Mouse (Mus musculus): Measurements from ENCODE around the gene Nhsl2. TPM values are rescaled to one million over a fixed set of nuclear protein-coding genes. Genes with fewer than 3 reads are reported as not detected.

Gene Nhsl2
- total RNA-seq, 2 experiments from 2014 or later, result 1.4 to 2.8 TPM

DNA sequence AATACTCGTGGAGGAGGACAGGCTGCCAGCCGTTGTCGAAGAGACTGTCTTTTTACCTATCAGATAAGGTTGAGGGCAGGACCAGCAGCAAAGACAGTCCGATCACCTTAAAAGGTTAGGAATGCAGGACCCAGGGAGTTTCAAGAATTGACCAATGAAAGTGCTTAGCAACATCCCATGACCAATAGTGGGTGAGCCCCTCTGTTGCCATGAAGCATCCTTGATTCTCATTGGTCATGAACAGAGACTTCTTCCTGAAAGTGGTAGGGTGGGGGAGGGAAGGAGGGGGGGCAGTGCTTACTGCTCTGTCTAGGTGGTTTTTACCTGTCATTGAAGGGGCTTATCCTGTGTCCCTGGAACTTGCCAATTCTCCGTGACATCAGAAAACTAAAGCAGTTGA lies 130.1 kb downstream of the Nhsl2 start:
- no peak for DNase-seq (ENCODE audit: low spot score)

DNA sequence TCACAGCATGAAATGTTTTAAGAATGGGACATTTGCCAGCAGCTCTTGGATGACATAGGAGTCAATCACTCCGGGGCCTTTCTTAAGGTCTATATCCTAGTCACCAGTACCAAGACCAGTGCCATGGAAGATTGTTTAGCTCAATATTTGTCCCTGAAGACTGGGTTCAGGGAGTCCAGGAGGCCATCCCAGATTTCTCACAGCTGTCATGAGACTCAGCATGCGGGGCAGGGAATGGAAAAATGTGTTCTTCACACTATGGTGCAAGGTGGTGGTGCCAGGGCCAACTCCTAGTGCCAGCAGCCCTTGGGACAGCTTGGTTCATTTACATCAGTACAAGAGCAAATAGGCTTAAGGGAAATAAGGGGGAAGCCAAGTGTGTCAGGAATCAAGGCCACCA lies 131.4 kb downstream of the Nhsl2 start:
- no peak for DNase-seq (ENCODE audit: low spot score)

DNA sequence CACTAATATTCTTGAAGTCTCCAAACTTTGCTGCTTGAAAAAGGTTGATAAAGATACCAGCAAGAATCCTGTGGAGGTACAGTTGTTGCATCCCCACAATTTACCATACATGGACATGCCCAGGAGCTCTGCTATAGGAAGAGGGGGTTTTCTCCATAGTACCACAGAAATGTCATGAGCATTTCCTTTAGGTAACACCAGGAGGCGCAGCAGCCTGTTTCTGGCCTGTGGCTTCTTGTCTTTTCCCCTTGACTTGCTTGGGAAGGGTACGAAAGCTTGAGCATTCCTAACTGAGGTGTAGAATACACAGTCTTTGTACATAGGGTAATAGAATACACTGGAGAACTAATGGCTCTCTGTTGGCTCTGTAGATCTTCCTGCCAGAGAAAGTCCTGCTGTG lies 132.3 kb downstream of the Nhsl2 start:
- DNase-seq (ENCODE audit: low spot score), result peak; percentile 13

DNA sequence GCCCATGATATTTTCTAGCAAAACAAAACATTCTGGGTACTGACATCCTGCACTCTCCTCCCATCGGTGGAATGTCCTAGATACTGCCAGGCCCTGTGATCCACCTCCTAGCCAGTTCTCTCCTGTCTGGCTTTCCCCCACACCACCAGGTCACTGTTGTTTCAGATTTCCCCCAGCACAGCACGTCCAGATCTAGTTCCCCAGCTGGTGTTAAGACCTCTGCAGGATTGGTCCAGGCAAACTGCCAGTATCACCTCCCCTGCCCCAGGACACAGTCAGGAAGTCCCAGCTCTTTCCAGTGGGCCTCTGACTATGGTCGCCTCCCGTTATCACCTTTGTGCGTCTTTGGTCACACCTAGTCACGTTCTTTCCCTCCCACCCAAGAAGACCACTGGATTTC lies 134.5 kb downstream of the Nhsl2 start:
- DNase-seq (ENCODE audit: low spot score), result peak; percentile 19

DNA sequence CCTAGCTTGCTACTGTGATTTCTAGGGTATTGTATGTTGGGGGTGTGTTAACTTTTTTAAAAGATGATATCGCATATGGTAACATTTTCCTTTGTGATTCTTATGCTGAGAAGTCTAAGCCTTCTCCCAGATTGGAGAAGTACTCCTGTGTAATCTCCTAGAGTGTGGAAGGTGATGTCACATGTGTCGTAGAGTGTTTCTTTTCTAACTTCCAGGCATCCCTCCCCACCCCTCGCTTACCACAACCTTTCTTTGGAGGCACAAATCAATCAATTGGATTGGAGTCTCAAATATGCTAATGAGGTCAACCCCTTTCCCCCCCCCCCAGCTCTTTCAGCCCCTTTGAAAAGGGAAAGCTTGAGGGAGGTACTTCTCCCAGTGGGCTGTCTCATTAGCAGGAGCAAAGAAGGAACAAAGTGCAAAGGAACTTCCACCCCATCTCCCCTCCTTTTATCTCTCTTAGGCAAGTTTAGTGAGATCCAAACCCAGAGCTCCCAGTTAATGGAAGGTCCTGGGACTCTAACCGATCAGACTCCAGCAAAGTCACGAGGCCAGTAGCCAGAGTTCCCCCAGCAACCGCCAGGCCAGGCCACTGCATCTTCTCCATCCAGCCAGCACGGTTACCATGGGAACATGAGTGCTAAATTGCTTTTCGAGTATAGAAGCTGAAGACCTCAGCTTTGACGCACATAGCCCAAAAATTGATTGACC lies 137.6 kb downstream of the Nhsl2 start:
- DNase-seq (ENCODE audit: low spot score), result no peak

DNA sequence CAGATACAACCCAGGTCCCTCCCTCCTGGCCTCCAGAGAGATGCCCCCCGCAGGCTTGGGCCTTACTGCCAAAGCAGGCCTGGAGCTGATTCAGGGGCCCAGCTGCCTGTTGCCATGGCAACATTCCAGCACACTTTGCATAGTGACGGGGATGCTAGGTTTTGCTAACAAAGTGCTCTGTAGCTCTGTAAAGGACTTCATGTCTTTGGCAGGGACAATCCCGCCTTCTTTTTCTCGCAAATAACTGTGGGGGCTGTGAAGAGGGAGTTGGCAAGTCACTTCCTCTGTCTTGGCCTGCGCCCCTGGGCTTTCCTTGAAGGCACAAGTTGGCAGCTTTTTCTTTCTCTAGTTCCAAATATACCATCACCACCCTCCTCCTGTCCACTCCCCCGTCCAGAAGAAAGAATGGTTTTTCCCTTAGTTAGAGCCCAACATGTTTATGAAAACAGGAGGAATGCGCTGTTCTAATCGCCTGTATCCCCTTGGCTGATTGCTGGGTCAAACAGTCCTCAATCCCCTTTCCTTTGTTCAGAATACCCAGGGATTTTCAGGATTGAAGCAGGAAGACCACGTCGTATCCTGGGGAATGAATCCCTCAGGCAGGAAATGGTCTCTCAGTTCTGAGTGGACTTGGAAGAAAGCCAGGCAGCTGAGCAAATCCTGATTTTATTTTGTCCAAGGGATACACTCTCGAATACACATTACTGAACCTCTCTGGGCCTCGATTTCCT lies 144.8 kb downstream of the Nhsl2 start:
- peak; percentile 29 for DNase-seq (ENCODE audit: low spot score)

DNA sequence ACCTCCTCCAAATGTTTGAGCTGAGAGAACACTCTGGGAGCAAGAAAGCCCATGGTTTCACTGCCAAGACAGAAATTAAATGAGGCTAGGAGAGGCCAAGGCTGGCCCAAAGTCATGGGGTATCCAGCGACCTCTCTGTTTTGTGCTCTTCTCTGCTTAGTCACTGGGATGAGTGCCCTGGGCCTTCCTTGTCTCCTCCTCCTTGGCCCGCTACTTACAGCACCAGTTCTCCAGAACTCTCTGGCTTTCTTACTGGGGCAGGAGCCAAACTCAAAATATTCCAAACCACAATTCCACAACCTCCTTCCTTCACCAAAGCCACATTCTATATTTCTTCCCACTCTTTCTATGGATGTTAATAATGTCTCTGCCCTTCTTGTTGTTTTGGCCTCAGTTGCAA lies 147.5 kb downstream of the Nhsl2 start:
- DNase-seq (ENCODE audit: low spot score), result no peak

DNA sequence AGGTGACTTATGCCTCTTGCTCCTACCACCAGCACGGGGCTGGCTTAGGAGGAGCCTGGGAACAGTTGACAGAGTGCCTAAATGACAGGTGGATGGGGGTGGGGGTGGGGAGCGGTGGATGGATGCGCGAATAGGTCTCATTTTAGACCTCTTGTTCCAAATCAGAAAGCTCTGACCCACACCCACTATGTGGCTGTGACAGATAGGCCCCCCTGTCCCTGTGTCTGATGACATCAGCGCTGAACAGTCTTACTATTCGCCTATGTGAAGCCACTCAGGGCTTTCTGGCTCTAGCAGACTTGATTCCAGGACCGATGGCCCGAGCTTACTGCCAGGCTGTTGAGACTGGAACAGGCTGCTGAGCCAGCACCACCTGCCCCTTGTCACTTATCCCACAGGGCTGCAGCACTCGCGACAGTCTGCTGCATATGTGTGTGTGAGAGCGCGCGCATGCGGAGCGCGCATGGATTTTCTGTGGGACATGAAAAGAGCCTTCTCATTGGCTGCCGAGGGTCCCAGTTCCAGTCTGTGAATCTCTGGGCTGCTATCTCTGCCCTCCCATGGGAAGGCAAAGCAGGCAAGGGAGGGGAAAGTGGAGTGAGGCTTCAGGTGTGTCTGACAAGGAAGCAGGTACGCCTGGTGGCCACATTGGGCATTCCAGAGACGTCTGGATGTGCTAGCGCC lies 154.6 kb downstream of the Nhsl2 start:
- no peak for DNase-seq (ENCODE audit: low spot score)

DNA sequence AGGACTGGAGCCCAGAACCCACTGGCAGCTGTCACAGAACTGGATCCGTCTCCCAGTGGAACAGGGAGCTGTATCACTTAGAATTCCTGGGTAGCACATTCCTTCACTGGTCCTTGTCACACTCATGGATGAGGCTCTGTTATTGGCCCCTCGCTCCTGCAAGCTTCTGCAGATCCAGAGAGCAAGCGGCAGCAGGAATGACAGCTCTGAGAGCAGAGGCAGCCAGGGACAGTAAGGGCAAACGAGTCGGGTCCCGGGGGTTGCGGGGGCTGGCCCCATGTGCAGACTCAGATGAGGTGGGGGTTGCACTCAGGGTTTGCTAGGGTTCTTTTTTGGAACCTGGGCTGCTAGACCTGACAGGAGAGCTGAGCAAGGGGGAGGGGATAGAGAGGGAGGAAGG lies 155.2 kb downstream of the Nhsl2 start:
- DNase-seq (ENCODE audit: low spot score), result no peak

DNA sequence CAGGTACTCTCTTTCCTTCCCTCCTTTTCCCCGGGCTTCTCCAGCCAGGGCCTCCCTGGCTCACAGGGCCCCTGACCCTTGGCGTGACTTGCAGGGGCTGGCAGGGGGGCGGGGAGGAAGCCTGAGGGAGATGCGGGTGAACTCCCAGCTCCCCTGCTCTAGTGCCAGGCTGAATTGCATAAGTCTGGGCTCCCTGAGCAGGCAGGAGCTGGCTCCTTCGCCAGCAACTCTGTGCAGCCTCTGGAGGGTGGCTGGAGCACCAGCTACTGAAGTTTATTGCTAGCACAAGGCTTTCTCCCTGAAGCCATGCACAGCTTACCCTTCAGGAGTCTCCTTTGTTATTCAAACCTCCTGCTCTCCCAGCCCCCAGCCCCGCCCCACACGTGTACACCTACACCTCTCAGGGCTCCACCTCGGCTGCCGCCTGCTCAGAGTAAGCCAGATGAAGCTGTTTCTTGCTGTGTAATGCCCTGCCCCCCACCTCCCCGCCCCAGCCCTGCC lies 156.0 kb downstream of the Nhsl2 start:
- no peak for DNase-seq (ENCODE audit: low spot score)

DNA sequence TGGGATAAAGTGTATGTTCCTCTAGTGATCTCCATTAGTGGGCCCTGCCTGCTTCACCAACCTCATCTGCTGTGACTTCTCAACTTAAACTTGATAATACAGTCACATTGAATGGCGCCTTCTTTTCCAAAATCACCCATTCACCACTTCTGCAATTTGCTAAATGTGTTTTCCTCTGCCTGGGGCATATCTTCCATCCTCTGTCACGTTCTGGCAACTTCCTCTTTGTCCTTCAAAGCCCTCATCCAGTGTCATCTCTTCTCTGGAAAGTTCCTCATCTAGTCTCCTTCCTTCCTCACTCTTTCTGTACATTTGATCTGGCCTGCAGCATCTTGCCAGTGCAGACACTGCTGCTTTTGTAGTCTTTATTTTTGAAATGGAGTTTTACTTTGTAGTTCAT lies 158.8 kb downstream of the Nhsl2 start:
- no peak for DNase-seq (ENCODE audit: low spot score)

DNA sequence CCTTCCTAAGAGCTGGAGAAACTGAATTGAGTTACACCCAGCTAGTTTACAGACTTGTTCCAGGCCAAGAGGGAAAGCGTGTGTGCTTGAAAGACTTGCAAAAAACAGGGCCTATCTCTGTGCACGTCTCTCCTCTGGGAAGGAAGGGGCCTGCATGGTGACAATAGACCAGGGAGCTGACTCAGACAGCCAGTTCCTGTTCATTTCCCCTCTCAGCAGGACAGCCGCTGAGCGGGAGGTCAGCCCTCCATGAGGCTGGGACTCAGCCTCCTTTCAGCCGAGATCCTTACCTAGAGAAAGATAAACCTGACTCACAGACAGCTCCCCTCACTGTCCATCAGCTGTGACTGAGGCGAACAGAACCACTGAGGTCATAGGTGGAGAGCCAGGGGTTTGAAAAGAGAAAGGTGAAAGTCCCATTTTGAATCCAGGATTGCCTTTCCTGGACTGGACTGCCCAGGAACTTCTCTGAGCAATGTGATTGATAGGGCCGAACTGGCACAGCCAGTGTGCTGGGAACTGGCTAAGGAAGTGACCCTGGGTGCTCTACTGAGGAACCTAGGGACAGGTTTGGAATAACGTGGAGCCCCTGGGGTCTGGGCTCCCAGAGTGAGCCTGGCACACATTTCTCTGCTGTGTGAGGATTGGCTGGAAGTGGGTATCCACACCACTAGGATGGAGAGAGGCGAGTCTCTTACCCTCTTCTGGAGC lies 168.2 kb downstream of the Nhsl2 start:
- DNase-seq (ENCODE audit: low spot score), result no peak

DNA sequence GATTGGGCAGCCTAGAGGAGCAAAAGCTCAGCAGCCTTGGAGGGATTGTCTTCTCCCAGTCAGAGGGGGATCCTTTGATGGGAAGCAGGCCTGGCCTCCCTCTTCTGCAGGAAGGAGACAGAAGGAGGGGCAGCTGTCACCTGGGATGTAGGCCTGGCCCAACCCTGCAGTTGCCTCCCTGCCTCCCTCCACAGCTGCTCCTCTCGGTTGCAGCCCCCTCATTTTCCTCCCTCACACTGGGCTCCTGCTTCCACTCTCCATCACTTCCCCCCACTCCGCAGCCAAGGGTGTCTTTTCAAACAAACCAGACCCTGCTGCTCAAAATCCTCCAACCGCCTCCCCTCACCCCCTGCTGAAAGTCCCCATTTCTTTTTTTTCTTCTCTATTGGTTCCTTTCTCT lies 169.7 kb downstream of the Nhsl2 start:
- DNase-seq (ENCODE audit: low spot score), result no peak

DNA sequence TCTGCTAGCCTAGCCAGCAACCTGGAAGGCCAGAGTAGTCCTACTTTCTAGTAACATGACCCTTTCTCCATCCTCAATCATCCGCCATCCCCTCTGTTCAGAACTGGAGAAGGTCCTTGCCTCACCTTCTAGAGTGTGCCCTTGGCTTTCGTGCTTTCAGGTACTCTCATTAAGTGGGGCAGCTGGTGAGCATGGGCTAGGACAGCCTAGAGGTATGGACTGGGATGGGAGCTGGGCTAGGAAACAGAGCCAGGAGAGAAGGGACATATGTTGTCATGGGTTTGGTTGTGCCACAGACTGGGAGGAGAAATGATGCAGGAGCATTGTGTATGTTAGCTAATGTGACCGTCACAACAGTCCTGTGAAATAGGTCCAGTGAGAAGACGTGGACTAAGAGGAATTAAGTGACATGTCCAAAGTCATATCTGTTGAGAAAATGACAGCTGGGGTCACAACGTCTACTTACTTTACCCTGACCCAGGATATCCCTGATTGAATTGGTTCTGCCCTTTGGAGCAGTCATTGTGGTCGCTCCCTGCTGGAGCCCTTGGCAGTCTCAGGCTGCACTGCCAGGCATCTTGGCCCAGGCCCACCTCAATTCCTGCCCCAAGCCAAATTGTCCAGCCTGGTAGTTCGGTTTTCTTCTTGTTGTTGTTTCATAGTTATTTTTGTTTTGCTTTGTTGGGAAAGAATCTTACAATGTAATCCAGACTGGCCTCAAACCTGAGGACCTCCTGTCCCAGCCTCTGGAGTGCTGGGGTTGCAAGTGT lies 170.5 kb downstream of the Nhsl2 start:
- DNase-seq (ENCODE audit: low spot score), result no peak

DNA sequence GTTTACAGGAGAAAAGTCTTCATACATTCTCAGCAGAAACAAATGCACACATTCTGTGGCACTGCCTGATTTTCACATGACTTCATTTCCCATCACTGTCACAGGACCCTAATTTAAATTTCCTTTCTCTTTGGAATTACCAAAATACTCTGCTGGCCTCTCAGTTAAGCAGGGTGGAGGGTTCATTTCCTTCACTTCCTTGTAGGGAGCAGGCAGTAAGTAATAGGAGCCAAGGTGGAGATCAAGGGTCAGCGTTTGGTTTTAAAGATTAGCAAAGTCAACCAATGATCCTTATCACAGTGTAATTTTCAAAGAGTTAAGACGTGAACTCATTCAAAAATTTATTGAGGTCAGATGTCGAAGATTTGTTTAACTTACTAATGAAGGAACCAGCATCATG lies 175.8 kb downstream of the Nhsl2 start:
- DNase-seq (ENCODE audit: low spot score), result no peak

DNA sequence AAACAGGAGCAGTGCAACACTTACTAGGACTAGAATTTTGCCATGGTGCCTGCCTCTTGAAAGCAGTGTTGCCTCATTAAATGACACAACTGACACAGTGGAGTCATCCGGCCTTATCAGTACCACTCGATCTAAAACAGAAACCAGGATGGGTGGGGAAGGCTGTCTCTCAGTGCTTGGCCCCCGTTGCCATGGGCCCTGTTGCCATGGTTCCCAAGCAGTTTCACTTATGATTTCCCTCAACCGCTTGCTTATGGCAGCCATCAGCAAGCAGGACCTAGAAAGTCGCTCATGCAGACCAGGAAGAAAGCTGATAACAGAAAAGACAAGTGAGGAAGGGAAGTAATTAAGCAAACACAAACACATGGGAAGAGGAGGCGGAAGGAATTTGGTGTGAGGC lies 182.7 kb downstream of the Nhsl2 start:
- no peak for DNase-seq (ENCODE audit: low spot score)

DNA sequence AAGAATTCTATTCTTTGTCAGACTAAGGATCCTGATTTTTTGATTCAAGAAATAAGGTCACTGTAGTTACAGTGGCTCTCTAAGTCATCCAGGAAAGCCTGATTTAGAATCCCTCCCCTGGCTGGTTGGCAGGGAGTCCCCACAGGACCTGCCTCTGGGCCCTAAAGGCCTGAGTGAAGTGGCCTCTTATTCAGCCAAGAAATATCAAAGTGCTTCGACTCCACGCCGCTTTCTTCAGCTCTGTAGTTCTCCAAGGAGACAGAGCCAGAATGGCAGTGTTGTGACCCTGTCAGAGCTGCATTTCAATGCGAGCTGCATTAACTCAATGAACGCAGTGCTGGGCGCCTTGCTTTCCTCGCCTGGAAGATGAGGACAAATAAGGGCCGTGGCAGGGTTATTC lies 183.2 kb downstream of the Nhsl2 start:
- no peak for DNase-seq (ENCODE audit: low spot score)

DNA sequence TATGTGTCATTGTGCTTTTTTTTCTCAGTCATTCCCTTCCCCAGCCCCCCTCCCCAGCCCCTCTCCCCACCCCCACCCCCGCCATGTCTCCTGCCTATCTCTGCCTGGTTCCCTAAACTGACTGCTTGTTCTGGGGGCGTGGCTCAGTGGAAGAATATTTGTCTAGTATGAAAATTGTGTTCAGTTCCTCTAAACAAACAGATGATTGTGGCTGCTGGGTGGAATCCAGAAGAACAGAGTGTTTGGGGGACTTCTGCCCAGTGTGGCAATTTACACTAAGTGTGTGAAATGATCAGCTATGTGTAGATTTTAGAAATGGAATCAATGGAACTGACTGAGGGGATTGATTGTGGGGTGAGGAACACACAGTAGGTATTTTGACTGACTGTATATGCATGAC lies 184.4 kb downstream of the Nhsl2 start:
- DNase-seq (ENCODE audit: low spot score), result no peak

DNA sequence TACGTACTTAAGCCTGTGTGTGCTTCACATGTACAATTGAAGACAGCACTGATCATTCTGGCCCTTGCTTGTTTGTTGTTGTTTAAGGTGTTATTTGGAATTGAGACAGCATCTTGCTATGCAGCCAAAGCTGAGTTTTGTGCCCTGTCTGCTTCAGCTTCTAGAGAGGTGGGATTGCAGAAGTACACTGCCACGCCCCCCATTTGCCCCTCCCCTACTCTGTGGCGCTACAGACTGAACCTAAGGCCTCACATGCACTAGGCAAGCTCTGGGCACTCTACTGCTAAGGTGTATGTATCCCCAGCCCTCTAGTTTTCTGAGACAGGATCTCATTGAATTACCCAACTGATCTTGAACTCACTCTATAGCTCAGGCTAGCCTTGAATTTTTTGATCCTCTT lies 186.5 kb downstream of the Nhsl2 start:
- DNase-seq (ENCODE audit: low spot score), result no peak

DNA sequence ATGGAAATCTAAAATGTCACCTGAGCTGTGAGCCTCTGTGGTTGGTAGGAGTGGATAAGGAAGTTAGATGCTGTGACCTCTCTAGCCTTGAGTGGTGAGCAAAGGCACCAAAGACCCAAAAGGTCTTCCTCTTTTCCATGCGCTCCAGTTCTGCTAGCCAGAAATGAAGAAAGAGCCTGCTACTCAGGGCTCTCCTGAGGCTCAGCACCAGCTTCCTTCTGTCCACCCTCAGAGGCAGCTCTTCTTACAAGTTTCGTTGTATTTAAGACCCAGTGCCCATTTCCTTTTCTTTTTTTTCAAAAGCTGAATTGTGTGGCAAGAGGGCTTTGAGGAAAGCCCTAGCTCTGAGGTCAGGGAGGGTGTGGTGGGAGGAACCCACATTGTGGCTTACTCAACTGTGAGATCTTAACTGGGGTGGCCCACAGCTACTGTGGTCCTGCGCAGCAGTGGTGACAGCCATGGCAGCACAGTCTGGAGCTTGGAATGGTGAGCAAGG lies 187.7 kb downstream of the Nhsl2 start:
- no peak for DNase-seq (ENCODE audit: low spot score)

DNA sequence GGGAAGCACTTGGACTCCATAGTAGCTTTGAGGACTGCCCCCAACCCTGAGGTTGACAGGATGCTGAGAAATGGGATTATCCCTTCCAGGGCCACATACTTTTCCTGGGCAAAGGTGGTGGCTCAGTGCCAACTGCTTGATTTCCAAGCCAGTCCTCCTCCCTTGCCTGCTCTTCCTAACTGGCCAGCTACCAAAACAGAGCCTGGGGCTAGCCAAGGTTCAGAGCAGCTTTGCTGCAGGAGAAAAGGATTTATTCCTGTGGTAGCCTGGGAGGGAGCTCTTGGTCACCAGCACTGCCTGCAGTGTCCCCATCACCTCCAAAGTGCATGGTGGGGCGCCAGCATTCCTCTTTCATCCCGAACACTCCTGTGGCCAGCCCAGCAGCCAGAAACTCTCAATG lies 188.3 kb downstream of the Nhsl2 start:
- no peak for DNase-seq (ENCODE audit: low spot score)
